25 mouse cellular contexts compared by ENCODE assay signal in the genomic region with DNA sequence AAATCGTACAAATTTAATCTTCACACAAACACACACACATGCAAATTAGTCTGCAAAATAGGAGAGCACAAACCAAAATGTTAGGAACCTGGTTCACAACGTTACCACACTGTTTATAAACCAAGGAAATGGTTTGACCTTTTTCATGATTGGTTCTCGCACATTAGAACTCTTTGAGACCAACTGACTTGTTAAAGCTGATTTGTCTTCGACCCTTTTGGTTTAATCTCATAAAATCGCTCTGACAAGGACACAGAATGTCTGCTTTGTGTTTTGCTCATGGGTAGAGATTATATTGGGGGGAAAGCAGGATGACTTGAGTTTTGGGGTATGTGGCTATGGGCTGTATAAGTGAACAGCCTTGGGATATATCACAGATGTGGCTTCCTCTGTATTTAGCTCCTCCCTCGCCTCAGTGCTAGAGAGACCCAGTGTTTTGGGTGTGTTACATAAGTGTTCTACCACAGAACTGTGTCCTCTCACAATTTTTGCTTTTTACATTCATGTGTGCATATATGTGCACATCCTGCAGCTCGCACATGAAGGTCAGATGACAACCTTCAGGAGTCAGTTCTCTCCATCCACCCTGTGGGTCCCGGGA. TPM values are rescaled to one million over a fixed set of nuclear protein-coding genes. Genes with fewer than 3 reads are reported as not detected.
DNase-seq lines count a peak whose midpoint lies in the region; ATAC-seq and TF ChIP-seq lines count a peak whose summit lies in the region.
"Had no signal": no experiment of that assay in that cellular context is flagged by ENCODE, and none has a peak within 500 bp of the region (broad histone marks: within the 10 kb centered on the region; RNA-seq: fewer than 3 reads in every experiment).

No protein-coding gene starts in this region.

- 64% methylated on average over 8 of the region's 8 CpGs for WGBS in spleen, adult 2 months
- WGBS in small intestine, adult 2 months = 86% methylated on average over 8 of the region's 8 CpGs

- peak overlapping the region; percentile 90 for H3K27ac ChIP-seq in spleen, adult 2 months (ENCODE audit: insufficient read depth, low read length)
- peak overlapping the region; percentile 18; the same call in 1 of the 2 replicates for H3K27ac ChIP-seq in small intestine, adult 2 months (ENCODE audit: insufficient read depth, low read depth, low read length)
- H3K27ac ChIP-seq: heart, embryonic 13.5 days; hindbrain, embryonic 12.5 days; kidney, postnatal 0 days; liver, embryonic 13.5 days; midbrain, embryonic 10.5 days; stomach, embryonic 15.5 days had no signal

- H3K36me3 ChIP-seq in spleen, adult 2 months (ENCODE audit: control insufficient read depth, insufficient read depth, low read length) = no peaks in the 10 kb centered on the region
- no peaks in the 10 kb centered on the region for H3K36me3 ChIP-seq in small intestine, adult 2 months (ENCODE audit: control insufficient read depth, insufficient read depth, low read length)
- H3K36me3 ChIP-seq: heart, embryonic 13.5 days; hindbrain, embryonic 12.5 days; liver, embryonic 13.5 days; midbrain, embryonic 10.5 days; stomach, embryonic 15.5 days had no signal

- TF ChIP-seq POLR2A in spleen, adult 2 months (IDR thresholded peaks at IDR 0.05; ENCODE audit: low read depth, low read length) = no peak
- TF ChIP-seq POLR2A in small intestine, adult 2 months (IDR thresholded peaks at IDR 0.05; ENCODE audit: low read depth, low read length) = no peak

- no peak for TF ChIP-seq CTCF in spleen, adult 2 months (IDR thresholded peaks at IDR 0.05; ENCODE audit: extremely low read depth, insufficient read depth, insufficient read length, insufficient replicate concordance)
- TF ChIP-seq CTCF in small intestine, adult 2 months (IDR thresholded peaks at IDR 0.05; ENCODE audit: extremely low read depth, insufficient read length, insufficient replicate concordance, low read depth, low read length) = no peak

- peak in 1 of 2 experiments; percentile 18 for DNase-seq in spleen, adult 2 months (ENCODE audit: low read depth in 1 of 2, low spot score in 2 of 2)
- DNase-seq in spleen, postnatal 4 days (ENCODE audit: low spot score in 2 of 2) = no peak
- DNase-seq in CD8-positive naive resting alpha-beta T cell, adult 2 months (ENCODE audit: low read depth in 2 of 2, low spot score in 2 of 2) = peak; percentile 33 to 42
- DNase-seq in cerebellum, adult 8-10 months = no peak
- no peak for DNase-seq in retina, embryonic 14.5 days (ENCODE audit: low spot score)
- DNase-seq: adrenal gland, postnatal 25 days; cerebellum, adult 11 months; cerebellum, postnatal 10 days; forebrain, postnatal 0 days; gastrocnemius, postnatal 14 days; heart, adult 18-20 months; heart, postnatal 14 days; kidney, adult 18-20 months; layer of hippocampus, adult 9-11 months; liver, embryonic 13.5 days; lung, adult 2 months; lung, postnatal 36 days; right cerebral cortex, postnatal 25 days had no signal

- peaks cover 3% of the 10 kb centered on the region; the same call in 1 of the 2 replicates for H3K4me1 ChIP-seq in spleen, adult 2 months (ENCODE audit: control insufficient read depth, insufficient read depth, insufficient read length)
- H3K4me1 ChIP-seq in small intestine, adult 2 months (ENCODE audit: control insufficient read depth, insufficient read depth, insufficient read length, low read length) = peaks cover 2% of the 10 kb centered on the region; the same call in 1 of the 2 replicates
- H3K4me1 ChIP-seq: heart, embryonic 13.5 days; hindbrain, embryonic 12.5 days; liver, embryonic 13.5 days; midbrain, embryonic 10.5 days; stomach, embryonic 15.5 days had no signal

- ATAC-seq in inflammation-experienced regulatory T-cells, adult 6 months = peak; percentile 85
- ATAC-seq: forebrain, postnatal 0 days had no signal

- H3K27me3 ChIP-seq in spleen, adult 2 months (ENCODE audit: control insufficient read depth, insufficient read depth, low read length) = no peaks in the 10 kb centered on the region
- no peaks in the 10 kb centered on the region for H3K27me3 ChIP-seq in small intestine, adult 2 months (ENCODE audit: control insufficient read depth, insufficient read depth, low read length)
- H3K27me3 ChIP-seq: heart, embryonic 13.5 days; hindbrain, embryonic 12.5 days; liver, embryonic 13.5 days; stomach, embryonic 15.5 days had no signal

- peak overlapping the region; percentile 12; the same call in 1 of the 2 replicates for H3K4me3 ChIP-seq in spleen, adult 2 months (ENCODE audit: extremely low read depth, insufficient read depth, insufficient read length)
- H3K4me3 ChIP-seq in small intestine, adult 2 months (ENCODE audit: low read depth, low read length) = no peak overlapping the region
- H3K4me3 ChIP-seq: heart, embryonic 13.5 days; hindbrain, embryonic 12.5 days; liver, embryonic 13.5 days; midbrain, embryonic 10.5 days; stomach, embryonic 15.5 days had no signal

RNA-seq across cellular contexts. Expression of a gene that starts 35.2 kb away (rescaled TPM):
- polyA plus RNA-seq in spleen, adult 2 months (2012; rRNA removed) = 3.5 and 3.7 TPM in 2 replicates
- 100 to 1,000 TPM; 410 to 733 (median 423) TPM for polyA plus RNA-seq in inflammation-experienced regulatory T-cells, adult 6 months (2017; shearing (Covaris generic))
- 1.4 and 2.4 TPM in 2 replicates for polyA plus RNA-seq in small intestine, adult 2 months (2012; rRNA removed)

RNA-seq across cellular contexts. Expression of a gene that starts 40.1 kb away (rescaled TPM):
- 25.0 and 31.6 TPM in 2 replicates for polyA plus RNA-seq in spleen, adult 2 months (2012; rRNA removed)
- polyA plus RNA-seq in inflammation-experienced regulatory T-cells, adult 6 months (2017; shearing (Covaris generic)) = 10 to 100 TPM; 20.6 to 36.9 (median 27.7) TPM
- polyA plus RNA-seq in small intestine, adult 2 months (2012; rRNA removed) = 2.0 and 13.0 TPM in 2 replicates

Comparison
In these comparisons a context has a peak if more than half of its experiments do, and no peak if none do; other contexts are left out.
1. DNase-seq: peak in CD8-positive naive resting alpha-beta T cell, adult 2 months (2 of 2); none in spleen, postnatal 4 days (0 of 2), cerebellum, adult 8-10 months (single experiment) and retina, embryonic 14.5 days (single experiment).
2. RNA of a gene that starts 35.2 kb away (polyA plus RNA-seq): 410 to 733 TPM in inflammation-experienced regulatory T-cells, adult 6 months; 3.5 to 3.7 TPM in spleen, adult 2 months and 1.4 to 2.4 TPM in small intestine, adult 2 months; every median in the first group is over 10 times any median in the second.